In the genomic region with DNA sequence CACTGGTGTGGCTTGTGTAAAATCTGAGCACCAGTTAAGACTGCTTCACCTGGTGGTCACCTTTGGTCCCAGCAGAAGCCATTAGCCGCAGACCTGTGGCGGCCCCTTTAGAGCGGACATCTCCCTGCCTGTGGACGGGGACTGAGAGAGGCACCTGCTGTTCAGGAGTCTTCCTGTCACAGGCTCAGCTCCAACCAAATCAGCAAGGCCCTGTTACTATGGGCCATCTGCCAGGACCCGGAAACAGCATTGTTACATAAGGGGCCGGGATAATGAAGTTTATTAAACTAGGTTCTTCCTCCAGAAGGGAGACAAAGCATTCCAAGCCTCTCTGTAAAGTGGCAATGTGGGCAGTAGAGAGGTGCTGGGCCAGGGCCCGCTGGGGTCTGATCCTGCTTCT, we compare ENCODE assay signal across 14 mouse cellular contexts. TPM values are rescaled to one million over a fixed set of nuclear protein-coding genes. Genes with fewer than 3 reads are reported as not detected.
DNase-seq lines count a peak whose midpoint lies in the region; TF ChIP-seq lines count a peak whose summit lies in the region.
"Had no signal": no experiment of that assay in that cellular context is flagged by ENCODE, and none has a peak within 500 bp of the region (broad histone marks: within the 10 kb centered on the region; RNA-seq: fewer than 3 reads in every experiment).

No protein-coding gene starts in this region.

- no peaks in the 10 kb centered on the region for H3K36me3 ChIP-seq in heart, embryonic 10.5 days
- H3K36me3 ChIP-seq: intestine, embryonic 15.5 days; limb, embryonic 13.5 days; lung, embryonic 15.5 days had no signal

- no peaks in the 10 kb centered on the region for H3K27me3 ChIP-seq in heart, embryonic 10.5 days (ENCODE audit: insufficient read depth, poor library complexity, severe bottlenecking)
- no peaks in the 10 kb centered on the region for H3K27me3 ChIP-seq in cerebellum, adult 2 months (ENCODE audit: control insufficient read depth, insufficient read depth, low read length)
- H3K27me3 ChIP-seq: intestine, embryonic 15.5 days; limb, embryonic 13.5 days; lung, embryonic 15.5 days; Patski had no signal

- H3K4me1 ChIP-seq in heart, embryonic 10.5 days, result peaks cover 21% of the 10 kb centered on the region
- no peaks in the 10 kb centered on the region for H3K4me1 ChIP-seq in lung, adult 2 months (ENCODE audit: control insufficient read depth, insufficient read depth, low read length)
- H3K4me1 ChIP-seq in cerebellum, adult 2 months (ENCODE audit: control insufficient read depth, insufficient read depth, low read length), result peaks cover 56% of the 10 kb centered on the region
- H3K4me1 ChIP-seq: intestine, embryonic 15.5 days had no signal

- H3K27ac ChIP-seq in heart, embryonic 10.5 days, result no peak overlapping the region
- H3K27ac ChIP-seq in cerebellum, adult 2 months (ENCODE audit: insufficient read depth, low read length), result peak overlapping the region; percentile 89
- H3K27ac ChIP-seq: intestine, embryonic 15.5 days; limb, embryonic 13.5 days; lung, embryonic 15.5 days had no signal

- TF ChIP-seq POLR2A in lung, adult 2 months (IDR thresholded peaks at IDR 0.05; ENCODE audit: borderline replicate concordance, extremely low read depth, low read depth, low read length), result no peak
- peak; percentile 48; the same call in 1 of the 2 replicates for TF ChIP-seq POLR2A in cerebellum, adult 2 months (IDR thresholded peaks at IDR 0.05; ENCODE audit: borderline replicate concordance, insufficient read depth, low read length)

- no peaks in the 10 kb centered on the region for H3K9me3 ChIP-seq in heart, embryonic 10.5 days
- H3K9me3 ChIP-seq: intestine, embryonic 15.5 days; limb, embryonic 13.5 days; lung, embryonic 15.5 days had no signal

- H3K4me3 ChIP-seq in heart, embryonic 10.5 days, result no peak overlapping the region
- H3K4me3 ChIP-seq in lung, adult 2 months (replicated peaks; ENCODE audit: extremely low read depth, low read depth, low read length), result no peak overlapping the region
- H3K4me3 ChIP-seq in cerebellum, adult 2 months (replicated peaks; ENCODE audit: insufficient read depth, low read depth, low read length), result no peak overlapping the region
- H3K4me3 ChIP-seq: intestine, embryonic 15.5 days; limb, embryonic 13.5 days; lung, embryonic 15.5 days had no signal

- 86% methylated on average over 7 of the region's 7 CpGs for WGBS in heart, embryonic 10.5 days
- 68% methylated on average over 7 of the region's 7 CpGs for WGBS in lung, adult 2 months
- WGBS in cerebellum, adult 2 months, result 5% methylated on average over 7 of the region's 7 CpGs

- no peak for TF ChIP-seq CTCF in lung, adult 2 months (IDR thresholded peaks at IDR 0.05; ENCODE audit: insufficient read depth, low read length)
- peak; percentile 42; the same call in 1 of the 2 replicates for TF ChIP-seq CTCF in cerebellum, adult 2 months (IDR thresholded peaks at IDR 0.05; ENCODE audit: borderline replicate concordance, insufficient read depth, low read depth, low read length)

- DNase-seq in heart, adult 11 months, result peak; percentile 96
- no peak for DNase-seq in heart, embryonic 10.5 days (ENCODE audit: low spot score)
- peak; percentile 18 to 35 for DNase-seq in lung, adult 18-20 months
- DNase-seq in lung, adult 2 months, result no peak
- peak; percentile 94 to 97 for DNase-seq in cerebellum, adult 2 months
- DNase-seq in lung, postnatal 25 days (ENCODE audit: low spot score), result peak; percentile 30
- DNase-seq in thymus, postnatal 4 days, result no peak
- DNase-seq in embryo, embryonic 11 days, result no peak
- DNase-seq: adrenal gland, postnatal 14 days; spleen, adult 18-20 months had no signal

RNA-seq across cellular contexts. Expression of gene Sergef, which starts 36.6 kb away (rescaled TPM):
- polyA plus RNA-seq in heart, embryonic 10.5 days (2016; fragmentation: Nextera tagmentation; extraction: Ambion mirVana), result 12.0 and 12.5 TPM in 2 replicates
- 7.2 and 9.5 TPM in 2 replicates for polyA plus RNA-seq in lung, adult 2 months (2012; rRNA removed)
- polyA plus RNA-seq in cerebellum, adult 2 months (2012; rRNA removed), result 38.7 and 41.1 TPM in 2 replicates

Comparison
In these comparisons a context has a peak if more than half of its experiments do, and no peak if none do; other contexts are left out.
1. DNase-seq: peak in heart, adult 11 months (single experiment), lung, adult 18-20 months (2 of 2), cerebellum, adult 2 months (2 of 2) and lung, postnatal 25 days (single experiment); none in heart, embryonic 10.5 days (single experiment), lung, adult 2 months (single experiment), thymus, postnatal 4 days (single experiment) and embryo, embryonic 11 days (single experiment).